Mouse (Mus musculus) liver, adult 2 months (tissue): ENCODE measurements around the gene Card9.

Experiments used
- CTCF ChIP-seq: fragments of 200-500 bp; IDR thresholded peaks from 2 replicates; pipeline ENCODE4 v1.5.1; 2011; ENCODE audit warnings: low read depth, low read length, control low read depth
- POLR2A ChIP-seq: fragments of 200-500 bp; IDR thresholded peaks from 2 replicates; pipeline ENCODE4 v1.6.1; 2011; ENCODE audit warnings: low read length, control low read depth; ENCODE audit not compliant: insufficient read depth; ENCODE audit errors: extremely low read depth

DNA sequence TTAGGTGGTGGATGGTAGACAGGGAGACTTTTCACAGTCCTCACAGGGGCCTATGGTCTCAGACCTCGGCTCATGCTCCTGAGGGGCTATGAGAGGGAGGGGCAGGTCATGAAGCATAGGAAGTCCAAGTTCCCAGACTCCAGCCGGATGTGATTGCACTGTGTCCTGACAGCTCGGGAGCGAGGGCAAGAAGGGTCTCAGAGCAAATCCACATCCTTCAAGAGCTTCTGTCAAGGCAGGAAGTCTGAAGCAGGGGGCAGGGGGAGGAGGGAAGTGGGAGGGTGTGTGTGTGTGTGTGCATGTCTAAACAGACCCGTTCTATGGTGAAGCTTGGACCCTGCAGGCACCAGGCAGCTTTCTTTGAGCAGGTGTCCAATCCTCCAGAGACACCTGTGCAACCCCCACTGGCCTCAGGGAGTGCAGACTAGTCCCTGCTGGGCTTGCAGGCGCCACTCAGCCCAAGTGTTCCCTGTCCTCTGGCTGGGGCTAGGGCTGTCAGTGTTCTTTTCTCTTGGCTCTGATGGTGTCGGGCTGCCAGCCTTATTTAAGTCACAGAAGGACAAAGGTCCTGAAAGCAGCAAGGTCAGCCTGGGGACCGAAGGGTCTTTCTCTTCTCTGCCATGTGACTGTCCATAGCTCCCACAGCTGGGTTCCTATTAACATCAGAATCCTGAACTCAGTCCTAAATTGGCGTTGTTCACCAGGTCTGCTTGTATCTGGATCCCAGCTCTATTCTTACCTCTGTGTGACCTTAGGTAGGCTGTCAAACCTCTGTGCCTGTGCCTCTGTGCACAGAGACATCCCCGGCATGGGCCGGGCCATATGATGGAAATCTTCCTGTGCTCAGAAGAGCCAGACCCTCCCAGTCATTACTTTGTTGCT is 17.9 kb downstream of the Card9 start:
- TF ChIP-seq CTCF (no peak), POLR2A (no peak)
